Mouse (Mus musculus) cerebellum, adult 2 months (tissue): ENCODE measurements at regions not wholly inside any gene's neighbourhood (a gene's known extent, or its start where the extent isn't known, plus 50 kb on each side); places are given as distances from the start of the nearest gene placed in this dataset.

ENCODE experiments used
- CTCF ChIP-seq: fragments of 200-500 bp; IDR thresholded peaks from 2 replicates; pipeline ENCODE4 v1.5.1; 2011; ENCODE audit warnings: low read depth, mild to moderate bottlenecking, control low read depth, low read length, moderate library complexity, borderline replicate concordance; ENCODE audit not compliant: insufficient read depth
- POLR2A ChIP-seq: fragments of 200-500 bp; IDR thresholded peaks from 2 replicates; pipeline ENCODE4 v1.6.1; 2011; ENCODE audit warnings: low read length, control low read depth, borderline replicate concordance; ENCODE audit not compliant: insufficient read depth

GRCm38 (mm10) chr16:78200044-78200830 lies 101.1 kb upstream of the Cxadr start:
- no peak for TF ChIP-seq CTCF
- no peak for TF ChIP-seq POLR2A
